Mouse (Mus musculus) cortical plate, adult 2 months (tissue): ENCODE measurements around the gene Mrgprg. TPM values are rescaled to one million over a fixed set of nuclear protein-coding genes. Genes with fewer than 3 reads are reported as not detected.

Source experiments
- H3K27ac ChIP-seq: fragments of 200-500 bp; 2 replicates; pipeline ENCODE4 v1.5.1; 2012; ENCODE audit warnings: low read length, control low read depth, inconsistent platforms; ENCODE audit not compliant: insufficient read depth
- H3K4me1 ChIP-seq: fragments of 200-500 bp; 2 replicates; pipeline ENCODE4 v1.6.1; 2011; ENCODE audit warnings: low read length; ENCODE audit not compliant: control insufficient read depth, insufficient read depth
- H3K4me3 ChIP-seq: fragments of 200-500 bp; 2 replicates; pipeline ENCODE4 v1.5.1; 2011; ENCODE audit warnings: mild to moderate bottlenecking, low read length, control low read depth; ENCODE audit not compliant: insufficient read depth
- CTCF ChIP-seq: fragments of 200-500 bp; IDR thresholded peaks from 2 replicates; pipeline ENCODE4 v1.5.1; 2011; ENCODE audit warnings: mild to moderate bottlenecking, control low read depth, low read length; ENCODE audit not compliant: insufficient read depth; ENCODE audit errors: extremely low read depth
- POLR2A ChIP-seq: fragments of 200-500 bp; IDR thresholded peaks from 2 replicates; pipeline ENCODE4 v1.6.1; 2011; ENCODE audit warnings: mild to moderate bottlenecking, low read length, control low read depth; ENCODE audit not compliant: insufficient read depth; ENCODE audit errors: extremely low read depth
- polyA plus RNA-seq: library from polyadenylated mRNA; depleted of rRNA; stranded (reverse); fragments of >200 nt; gene quantifications from 2 replicates; pipeline ENCODE4 v1.2.3, GENCODE M21; 2012; rRNA removed

Gene Mrgprg
- polyA plus RNA-seq, 1 experiment: not detected

GRCm38 (mm10) chr7:143740653-143741052 lies 26.1 kb downstream of the Mrgprg start:
- TF ChIP-seq POLR2A (no peak), CTCF (no peak)
- peak overlapping the region; percentile 69 for H3K4me3 ChIP-seq
- H3K27ac ChIP-seq: no peak overlapping the region
- H3K4me1 ChIP-seq: peaks cover 2% of the 10 kb centered on the region; the same call in 1 of the 2 replicates

- no peak for TF ChIP-seq CTCF
- TF ChIP-seq POLR2A: peak; percentile 54; the same call in 1 of the 2 replicates
- H3K4me1 ChIP-seq: peaks cover 2% of the 10 kb centered on the region; the same call in 1 of the 2 replicates
- H3K27ac ChIP-seq: peak overlapping the region; percentile 2; the same call in 1 of the 2 replicates
- H3K4me3 ChIP-seq: peak overlapping the region; percentile 69
Observed at GRCm38 (mm10) chr7:143739511-143740461, 27.0 kb downstream of the Mrgprg start.

DNA sequence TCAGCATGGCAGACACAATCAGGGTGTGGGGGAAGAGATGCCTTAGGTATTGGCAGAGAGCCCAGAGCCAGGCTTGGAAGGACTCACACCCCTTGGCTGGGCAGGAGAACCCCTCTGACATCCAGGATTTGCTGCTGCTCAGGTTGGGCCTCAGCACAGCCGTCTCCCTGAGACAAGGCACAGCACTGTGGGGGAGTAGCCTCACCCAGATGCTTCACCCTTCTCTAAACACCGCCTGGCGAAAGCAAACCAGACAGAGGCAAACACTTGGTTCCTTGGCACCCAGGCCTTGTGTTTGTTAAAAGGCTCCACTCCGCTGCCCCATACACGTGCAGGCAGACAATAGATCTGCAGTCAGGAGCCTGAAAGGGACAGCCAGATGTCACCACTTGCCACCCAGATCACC lies 28.2 kb downstream of the Mrgprg start:
- H3K4me1 ChIP-seq: peaks cover 5% of the 10 kb centered on the region
- no peak for TF ChIP-seq POLR2A
- TF ChIP-seq CTCF: no peak
- no peak overlapping the region for H3K27ac ChIP-seq
- peak overlapping the region; percentile 69 for H3K4me3 ChIP-seq

GRCm38 (mm10) chr7:143738194-143738593 lies 28.6 kb downstream of the Mrgprg start:
- TF ChIP-seq CTCF: no peak
- no peak for TF ChIP-seq POLR2A
- H3K4me3 ChIP-seq: peak overlapping the region; percentile 69; the same call in 1 of the 2 replicates
- no peak overlapping the region for H3K27ac ChIP-seq
- H3K4me1 ChIP-seq: peaks cover 8% of the 10 kb centered on the region

- TF ChIP-seq CTCF: no peak
- no peak for TF ChIP-seq POLR2A
- no peak overlapping the region for H3K27ac ChIP-seq
- H3K4me1 ChIP-seq: peaks cover 7% of the 10 kb centered on the region
- H3K4me3 ChIP-seq: no peak overlapping the region
Observed at GRCm38 (mm10) chr7:143733746-143734145, 33.0 kb downstream of the Mrgprg start.

DNA sequence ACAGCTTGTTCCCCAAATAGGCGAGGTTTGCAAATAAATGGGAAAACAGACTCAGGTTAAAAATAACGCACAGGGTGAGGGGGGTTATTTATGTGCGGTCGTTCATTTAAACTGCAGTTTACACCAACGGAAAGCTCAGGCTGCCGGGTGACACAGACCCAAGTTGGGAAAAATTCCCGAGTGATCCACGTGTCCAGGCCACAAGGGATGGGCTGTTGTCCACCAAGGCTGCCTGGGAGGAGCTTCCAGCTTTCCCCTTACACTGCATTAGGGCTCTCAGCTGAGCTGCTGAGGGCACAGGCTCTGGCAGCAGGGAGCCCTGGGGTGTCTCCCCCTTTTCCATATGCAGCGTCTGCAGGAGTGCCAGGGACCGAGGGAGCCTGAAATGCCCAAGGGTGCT lies 36.9 kb downstream of the Mrgprg start:
- Histone ChIP-seq H3K27ac (no peak overlapping the region), H3K4me3 (no peak overlapping the region), H3K4me1 (peaks cover 7% of the 10 kb centered on the region)
- TF ChIP-seq POLR2A (no peak), CTCF (no peak)

GRCm38 (mm10) chr7:143726396-143726795 lies 40.4 kb downstream of the Mrgprg start:
- Histone ChIP-seq H3K4me1 (no peaks in the 10 kb centered on the region; the same call in 1 of the 2 replicates), H3K27ac (no peak overlapping the region), H3K4me3 (no peak overlapping the region)
- TF ChIP-seq POLR2A: no peak
- TF ChIP-seq CTCF: no peak

DNA sequence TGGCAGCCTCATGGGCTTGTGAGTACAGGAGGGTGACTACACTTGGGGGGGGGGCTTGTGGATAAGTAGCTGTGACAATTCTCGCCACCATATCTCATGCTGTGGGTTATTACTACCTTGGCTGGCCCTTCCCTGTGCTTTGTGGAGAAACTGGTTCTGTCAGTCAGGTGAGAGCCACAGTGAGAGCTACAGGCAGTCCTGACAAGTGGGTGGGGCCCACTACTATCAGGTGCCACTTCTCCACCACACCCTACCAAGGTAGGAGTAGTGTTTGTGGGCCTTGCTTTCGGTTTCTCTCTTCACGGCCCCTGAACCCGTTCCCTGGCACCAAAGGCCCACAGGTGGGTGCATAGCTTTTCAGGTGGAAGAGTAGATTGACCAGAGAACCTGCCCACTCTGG lies 43.0 kb downstream of the Mrgprg start:
- Histone ChIP-seq H3K4me3 (no peak overlapping the region), H3K27ac (no peak overlapping the region), H3K4me1 (no peaks in the 10 kb centered on the region; the same call in 1 of the 2 replicates)
- TF ChIP-seq POLR2A (no peak), CTCF (no peak)

- Histone ChIP-seq H3K27ac (no peak overlapping the region), H3K4me3 (no peak overlapping the region), H3K4me1 (no peaks in the 10 kb centered on the region; the same call in 1 of the 2 replicates)
- no peak for TF ChIP-seq CTCF
- no peak for TF ChIP-seq POLR2A
Observed at GRCm38 (mm10) chr7:143722646-143723045, 44.1 kb downstream of the Mrgprg start.

DNA sequence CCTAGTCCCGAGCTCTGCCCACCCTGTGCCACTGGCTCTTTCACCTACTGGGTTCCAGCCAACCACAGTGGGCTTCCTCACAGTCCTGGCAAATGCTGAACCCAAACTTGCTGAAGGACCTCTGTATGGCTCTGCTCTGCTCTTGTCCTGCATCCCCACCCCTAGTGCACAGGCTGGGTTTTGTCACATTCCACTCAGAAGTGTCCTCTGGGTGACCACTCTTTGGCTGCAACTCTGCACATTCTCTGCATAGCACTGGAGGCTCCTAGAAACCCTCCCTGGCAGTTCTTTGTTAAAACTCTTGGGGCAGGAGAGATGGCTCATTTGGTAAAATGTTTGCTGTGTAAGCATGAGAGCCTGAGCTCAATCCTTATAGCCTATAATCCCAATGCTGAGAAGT lies 49.0 kb downstream of the Mrgprg start:
- no peaks in the 10 kb centered on the region for H3K4me1 ChIP-seq
- TF ChIP-seq CTCF (no peak), POLR2A (no peak)
- H3K27ac ChIP-seq: no peak overlapping the region
- no peak overlapping the region for H3K4me3 ChIP-seq

Other genes with a start within 250 kb of the Mrgprg start
- gene Nap1l4, start 217.9 kb downstream of the Mrgprg start, polyA plus RNA-seq: 130 TPM in 2 replicates
- 48.3 and 49.8 TPM in 2 replicates for gene Cars, start 166.9 kb downstream of the Mrgprg start, polyA plus RNA-seq
- gene Tnfrsf26, start 138.3 kb downstream of the Mrgprg start, polyA plus RNA-seq: 0.08 and 0.10 TPM in 2 replicates
- 2.0 and 2.9 TPM in 2 replicates for gene Tnfrsf22, start 117.3 kb downstream of the Mrgprg start, polyA plus RNA-seq
- gene Tnfrsf23, start 81.1 kb downstream of the Mrgprg start, polyA plus RNA-seq: 2.5 and 3.0 TPM in 2 replicates
- gene Osbpl5, start 10.0 kb downstream of the Mrgprg start, polyA plus RNA-seq: 37.4 and 39.1 TPM in 2 replicates
- gene Mrgpre, start 17.5 kb upstream of the Mrgprg start, polyA plus RNA-seq: 5.3 and 5.7 TPM in 2 replicates
- gene Nadsyn1, start 55.9 kb upstream of the Mrgprg start, polyA plus RNA-seq: 8.8 and 10.6 TPM in 2 replicates
- 62.6 and 64.5 TPM in 2 replicates for gene Dhcr7, start 56.2 kb upstream of the Mrgprg start, polyA plus RNA-seq
- gene Gm498, start 99.8 kb upstream of the Mrgprg start, polyA plus RNA-seq: not detected in 2 replicates
- 69.7 and 71.0 TPM in 2 replicates for gene Shank2, start 234.9 kb upstream of the Mrgprg start, polyA plus RNA-seq